Mouse (Mus musculus) ZHBTc4 (cell line): ENCODE results near the gene Tarm1.

Experiments
- DNase-seq: peaks from one replicate; pipeline ENCODE4 v3.0.0-alpha.2; 2011; ENCODE audit warnings: low read depth, low spot score

Gene Tarm1

DNA sequence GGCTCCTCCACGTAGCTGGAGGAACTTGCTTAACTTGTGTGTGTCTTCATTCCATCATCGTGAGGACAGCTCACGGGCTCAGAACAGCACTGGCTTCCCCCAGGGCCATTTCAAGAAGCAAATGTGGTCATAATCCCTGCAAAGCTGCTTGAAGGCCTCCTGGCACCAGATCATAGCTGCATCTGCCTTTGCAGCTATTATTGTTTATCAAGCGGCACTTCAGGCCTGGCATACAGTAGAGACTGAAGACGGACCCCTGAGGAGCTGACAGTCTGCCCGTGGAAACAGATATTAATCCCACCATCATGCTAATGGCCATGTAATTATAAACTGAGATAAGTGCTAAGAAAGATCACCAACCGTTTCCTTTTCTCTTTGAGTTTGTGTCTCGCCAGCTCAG lies 61.9 kb downstream of the Tarm1 start:
- DNase-seq = no peak

DNA sequence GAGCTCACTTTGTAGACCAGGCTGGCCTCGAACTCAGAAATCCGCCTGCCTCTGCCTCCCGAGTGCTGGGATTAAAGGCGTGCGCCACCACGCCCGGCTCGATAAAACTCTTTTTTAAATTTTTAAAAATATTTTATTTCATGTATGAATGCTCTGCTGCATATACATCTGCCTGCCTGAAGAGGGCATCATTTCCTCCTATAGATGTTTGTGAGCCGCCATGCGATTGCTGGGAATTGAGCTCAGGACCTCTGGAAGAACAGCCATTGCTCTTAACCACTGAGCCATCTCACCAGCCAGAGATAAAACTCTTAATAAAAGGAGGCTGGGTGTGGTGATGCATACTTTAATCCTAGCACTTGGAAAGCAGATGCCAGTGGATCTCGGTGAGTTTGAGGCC lies 62.4 kb downstream of the Tarm1 start:
- peak; percentile 53 for DNase-seq

DNA sequence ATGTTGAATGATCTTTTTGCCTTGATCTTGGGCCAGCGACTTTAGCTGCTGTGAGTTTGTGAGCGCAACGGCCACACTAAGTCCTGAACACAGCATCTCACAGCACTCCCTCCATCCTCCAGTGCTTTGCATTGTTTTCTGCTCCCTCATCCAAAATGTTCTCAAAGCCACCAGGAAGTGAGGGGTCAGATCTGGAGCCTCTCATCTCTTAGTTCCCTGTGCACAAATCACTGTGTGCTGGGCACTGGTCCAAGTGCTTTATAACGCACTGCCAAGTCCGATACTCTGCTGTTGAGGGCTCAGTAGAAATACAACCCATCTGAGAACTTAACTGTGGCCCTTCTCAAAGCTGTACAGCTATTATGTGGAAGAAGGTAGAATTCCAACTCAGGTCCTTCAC lies 64.5 kb downstream of the Tarm1 start:
- no peak for DNase-seq
